Mouse (Mus musculus) myocyte (in vitro differentiated cells): ENCODE data around the gene Rps6kb2. TPM values are rescaled to one million over a fixed set of nuclear protein-coding genes. Genes with fewer than 3 reads are reported as not detected.
"Not testable (repeated sequence)": the region's sequence is repeated elsewhere in the genome, so short reads cannot be mapped to it uniquely, and the experiment has no call there.

Experiments
- H3K27me3 ChIP-seq: one replicate; pipeline ENCODE4 v1.6.1; 2011; ENCODE audit not compliant: control insufficient read depth, insufficient read depth, insufficient read length
- H3K36me3 ChIP-seq: one replicate; pipeline ENCODE4 v1.6.1; 2011; ENCODE audit not compliant: control insufficient read depth, insufficient read depth
- H3K4me2 ChIP-seq: one replicate; pipeline ENCODE4 v1.6.1; 2011; ENCODE audit warnings: low read depth, control low read depth
- H3K4me3 ChIP-seq: one replicate; pipeline ENCODE4 v1.5.1; 2011; ENCODE audit warnings: mild to moderate bottlenecking, control low read depth, moderate library complexity
- H3K79me2 ChIP-seq: one replicate; pipeline ENCODE4 v1.6.1; 2011; ENCODE audit not compliant: control insufficient read depth, insufficient read depth
- H3ac ChIP-seq: one replicate; pipeline ENCODE4 v1.6.1; 2011; ENCODE audit not compliant: control insufficient read depth, insufficient read length
- CEBPB ChIP-seq: IDR thresholded peaks from 2 replicates; pipeline ENCODE4 v1.6.1; 2011; ENCODE audit warnings: mild to moderate bottlenecking, moderate library complexity; ENCODE audit not compliant: poor library complexity, insufficient read depth, severe bottlenecking
- E2F4 ChIP-seq: IDR thresholded peaks from one replicate; pipeline ENCODE4 v1.6.1; 2011; ENCODE audit warnings: mild to moderate bottlenecking, control low read depth, moderate library complexity; ENCODE audit not compliant: insufficient read depth
- MAX ChIP-seq: IDR thresholded peaks from one replicate; pipeline ENCODE4 v1.6.1; 2011; ENCODE audit warnings: low read depth, mild to moderate bottlenecking, control low read depth
- MYOD1 ChIP-seq, 3 experiments: IDR thresholded peaks; one replicate each; pipeline ENCODE4 v1.6.1; 2011; ENCODE audit warnings: control low read depth in 2 of 3, low read depth in 2 of 3, mild to moderate bottlenecking in 2 of 3, moderate library complexity in 1 of 3; ENCODE audit not compliant: insufficient read length in 2 of 3, control insufficient read depth in 1 of 3
- MYOG ChIP-seq, 3 experiments: IDR thresholded peaks; one replicate each; pipeline ENCODE4 v1.6.1; 2011; ENCODE audit warnings: control low read depth in 2 of 3, low read depth in 2 of 3, mild to moderate bottlenecking in 2 of 3; ENCODE audit not compliant: insufficient read length in 2 of 3, control insufficient read depth in 1 of 3, insufficient read depth in 1 of 3
- POLR2A ChIP-seq: IDR thresholded peaks from one replicate; pipeline ENCODE4 v1.6.1; 2011; ENCODE audit warnings: low read depth, mild to moderate bottlenecking, control low read depth, moderate library complexity; ENCODE audit not compliant: insufficient read length
- POLR2AphosphoS2 ChIP-seq: IDR thresholded peaks from one replicate; pipeline ENCODE4 v1.6.1; 2011; ENCODE audit warnings: low read depth, control low read depth; ENCODE audit not compliant: insufficient read length
- REST ChIP-seq: IDR thresholded peaks from one replicate; pipeline ENCODE4 v1.6.1; 2011; ENCODE audit warnings: mild to moderate bottlenecking, control low read depth, moderate library complexity; ENCODE audit not compliant: insufficient read depth, insufficient read length
- SRF ChIP-seq: IDR thresholded peaks from one replicate; pipeline ENCODE4 v1.6.1; 2011; ENCODE audit warnings: low read depth; ENCODE audit not compliant: control insufficient read depth, insufficient read length
- TCF12 ChIP-seq: IDR thresholded peaks from one replicate; pipeline ENCODE4 v1.6.1; 2011; ENCODE audit warnings: mild to moderate bottlenecking, control low read depth; ENCODE audit not compliant: poor library complexity, insufficient read depth, severe bottlenecking
- TCF3 ChIP-seq: IDR thresholded peaks from one replicate; pipeline ENCODE4 v1.6.1; 2011; ENCODE audit warnings: low read depth, control low read depth; ENCODE audit not compliant: insufficient read length
- USF1 ChIP-seq: IDR thresholded peaks from one replicate; pipeline ENCODE4 v1.6.1; 2011; ENCODE audit warnings: low read depth, mild to moderate bottlenecking, control low read depth, moderate library complexity
- polyA plus RNA-seq: library from polyadenylated mRNA; unstranded; fragments of >200 nt; fragmentation: generic; extraction: Trizol; gene quantifications from one replicate; pipeline ENCODE4 v1.2.1, GENCODE M21; 2012; ENCODE audit warnings: missing spikeins

The Rps6kb2 gene
- polyA plus RNA-seq, 1 experiment: 42.0 TPM

DNA sequence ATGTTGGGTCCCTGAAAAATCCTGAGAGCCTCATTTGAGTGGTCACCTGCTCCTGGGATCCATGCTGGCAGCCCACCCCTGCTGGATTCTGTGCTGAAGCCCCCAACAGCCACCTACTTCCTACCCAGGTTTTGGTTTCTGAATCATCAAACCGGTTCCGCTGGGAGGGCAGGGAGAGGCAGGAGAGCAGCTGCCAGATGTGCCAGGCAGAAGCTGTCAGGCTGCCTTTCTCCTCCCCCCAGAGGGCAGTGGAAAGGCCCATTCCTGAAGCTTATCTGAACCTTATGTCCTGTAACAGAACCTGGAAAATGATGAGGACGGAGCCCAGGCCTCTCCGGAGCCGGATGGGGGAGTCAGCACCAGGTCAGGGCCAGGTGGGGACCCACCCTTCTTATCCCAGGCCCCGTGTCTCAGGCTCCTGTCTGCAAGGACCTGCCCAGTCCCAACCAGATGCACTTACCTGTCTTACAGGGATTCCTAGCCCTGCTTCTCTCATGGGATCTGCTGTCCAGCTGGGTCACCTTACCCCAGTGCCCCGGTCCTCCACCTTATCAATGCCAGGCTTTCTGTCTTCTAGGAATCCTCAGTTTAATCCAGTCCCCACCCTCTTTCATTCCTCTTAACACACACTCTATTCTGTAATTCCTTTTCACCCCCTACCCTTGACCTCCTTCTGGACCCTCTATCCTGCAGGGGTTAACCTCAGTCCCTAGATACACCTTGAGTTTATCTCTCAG lies 36.2 kb downstream of the Rps6kb2 start:
- TF ChIP-seq MYOG (IDR thresholded peaks at IDR 0.05; ENCODE audit: control insufficient read depth in 1 of 3, insufficient read depth in 1 of 3, insufficient read length in 2 of 3, low read depth in 2 of 3) (no peak), MYOD1 (IDR thresholded peaks at IDR 0.05; ENCODE audit: control insufficient read depth in 1 of 3, insufficient read length in 2 of 3, low read depth in 2 of 3) (peak in 2 of 3 experiments; percentile 52 to 56), E2F4 (no peak), SRF (no peak), TCF3 (no peak), REST (no peak)
- Histone ChIP-seq H3ac (peak overlapping the region; percentile 39), H3K36me3 (peaks cover 8% of the 10 kb centered on the region), H3K4me3 (peak overlapping the region; percentile 59), H3K79me2 (peaks cover 17% of the 10 kb centered on the region), H3K27me3 (no peaks in the 10 kb centered on the region), H3K4me2 (peak overlapping the region; percentile 90)

DNA sequence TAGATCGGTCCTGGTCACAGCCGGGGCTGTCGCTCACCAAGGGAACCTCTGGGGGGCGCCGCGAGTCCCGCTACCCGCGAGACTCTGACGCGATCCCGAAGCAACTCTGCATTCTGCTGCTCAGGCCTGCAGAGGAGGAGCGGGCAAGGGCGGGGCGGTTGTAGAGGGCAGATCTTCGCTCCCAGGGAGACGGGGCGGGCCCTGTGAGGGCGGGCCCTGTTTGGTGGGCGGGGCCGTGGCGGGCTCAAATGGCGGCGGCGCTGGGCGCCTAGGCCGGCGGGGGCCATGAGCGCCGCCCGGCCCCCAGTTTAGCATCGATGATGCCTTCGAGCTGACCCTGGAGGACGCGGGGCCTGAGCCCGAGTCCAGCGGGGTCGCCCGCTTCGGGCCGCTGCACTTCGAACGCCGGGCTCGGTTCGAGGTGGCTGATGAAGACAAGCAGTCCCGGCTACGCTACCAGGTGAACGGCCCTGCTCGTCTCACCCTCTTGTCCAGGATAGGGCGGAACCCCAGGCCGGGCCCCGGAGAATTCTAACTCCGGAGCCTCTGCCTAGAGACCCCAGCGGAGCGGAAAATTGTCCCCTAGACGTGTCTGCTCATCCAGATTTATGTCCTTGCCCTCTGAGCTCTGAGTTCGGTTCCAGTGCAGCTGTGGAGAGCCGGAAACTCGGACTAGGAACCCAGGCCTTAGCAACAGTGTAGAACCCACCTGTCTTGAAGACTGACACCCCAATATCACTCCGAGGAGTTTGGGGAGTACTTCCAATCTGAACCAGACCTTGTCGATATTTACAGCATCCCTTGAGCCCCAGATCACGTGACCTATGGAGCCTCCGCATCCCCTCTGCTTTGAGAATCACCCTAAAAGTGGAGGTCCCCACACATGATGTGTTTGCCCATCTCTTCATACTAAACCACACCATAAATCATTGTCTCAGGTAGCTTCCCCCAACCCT lies 37.1 kb downstream of the Rps6kb2 start, which contains the start of gene Aip:
Gene Aip (minus strand): TSS at position 118 of the 956 bp plus-strand sequence.
- TF ChIP-seq SRF (peak; percentile 75), POLR2A (peak; percentile 71), MYOD1 (IDR thresholded peaks at IDR 0.05; ENCODE audit: control insufficient read depth in 1 of 3, insufficient read length in 2 of 3, low read depth in 2 of 3) (no peak), MAX (no peak), USF1 (peak; percentile 95), TCF3 (no peak), POLR2AphosphoS2 (peak; percentile 47), CEBPB (no peak), E2F4 (peak; percentile 24), MYOG (IDR thresholded peaks at IDR 0.05; ENCODE audit: control insufficient read depth in 1 of 3, insufficient read depth in 1 of 3, insufficient read length in 2 of 3, low read depth in 2 of 3) (peak in 1 of 3 experiments; percentile 55)

GRCm38 (mm10) chr19:4125268-4125667 lies 37.9 kb downstream of the Rps6kb2 start:
- not testable (repeated sequence) for H3K27me3 ChIP-seq, H3K36me3 ChIP-seq
- Histone ChIP-seq H3K79me2 (peaks cover 23% of the 10 kb centered on the region), H3K4me2 (peak overlapping the region; percentile 81), H3K4me3 (peak overlapping the region; percentile 59), H3ac (peak overlapping the region; percentile 39)

More for the DNA sequence above, 37.1 kb downstream of the Rps6kb2 start, which contains the start of gene Aip:
- Histone ChIP-seq H3K79me2 (peaks cover 17% of the 10 kb centered on the region), H3K4me2 (peak within 1 kb of the TSS; percentile 90), H3K4me3 (peak within 1 kb of the TSS; percentile 59), H3ac (peak within 1 kb of the TSS; percentile 39), H3K36me3 (peaks cover 6% of the 10 kb centered on the region), H3K27me3 (no peaks in the 10 kb centered on the region)

GRCm38 (mm10) chr19:4124432-4124831 lies 38.7 kb downstream of the Rps6kb2 start:
- H3K36me3 ChIP-seq: peaks cover under 1% of the 10 kb centered on the region
- H3ac ChIP-seq: no peak overlapping the region
- H3K79me2 ChIP-seq: peaks cover 31% of the 10 kb centered on the region
- H3K4me2 ChIP-seq: no peak overlapping the region
- TF ChIP-seq REST: no peak
- no peak overlapping the region for H3K4me3 ChIP-seq
- H3K27me3 ChIP-seq: no peaks in the 10 kb centered on the region

GRCm38 (mm10) chr19:4122411-4123370 lies 40.5 kb downstream of the Rps6kb2 start:
- no peaks in the 10 kb centered on the region for H3K36me3 ChIP-seq
- H3K4me2 ChIP-seq: no peak overlapping the region
- TF ChIP-seq MYOG (IDR thresholded peaks at IDR 0.05; ENCODE audit: control insufficient read depth in 1 of 3, insufficient read depth in 1 of 3, insufficient read length in 2 of 3, low read depth in 2 of 3) (no peak), MAX (no peak), SRF (no peak), CEBPB (no peak), TCF12 (no peak), REST (no peak), E2F4 (no peak), POLR2AphosphoS2 (no peak), USF1 (no peak), TCF3 (no peak), POLR2A (no peak), MYOD1 (IDR thresholded peaks at IDR 0.05; ENCODE audit: control insufficient read depth in 1 of 3, insufficient read length in 2 of 3, low read depth in 2 of 3) (no peak)
- peaks cover 29% of the 10 kb centered on the region for H3K79me2 ChIP-seq
- H3K27me3 ChIP-seq: no peaks in the 10 kb centered on the region
- no peak overlapping the region for H3K4me3 ChIP-seq
- no peak overlapping the region for H3ac ChIP-seq

DNA sequence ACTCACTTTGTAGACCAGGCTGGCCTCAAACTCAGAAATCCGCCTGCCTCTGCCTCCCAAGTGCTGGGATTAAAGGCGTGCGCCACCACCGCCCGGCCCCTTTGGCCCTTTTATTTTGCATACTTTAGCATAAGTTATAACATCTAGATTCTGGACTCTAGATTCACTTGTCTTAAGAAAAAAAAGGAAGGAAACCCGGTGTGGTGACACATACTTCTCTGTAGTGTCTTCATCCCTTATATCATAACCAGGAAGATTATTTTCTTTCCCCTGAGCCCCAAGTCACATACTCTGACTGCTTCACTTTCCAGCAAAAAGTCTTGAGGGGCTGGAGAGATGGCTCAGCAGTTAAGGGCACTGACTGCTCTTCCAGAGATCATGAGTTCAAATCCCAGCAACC lies 41.3 kb downstream of the Rps6kb2 start:
- Histone ChIP-seq H3K4me3 (peak overlapping the region; percentile 33), H3K79me2 (peaks cover 24% of the 10 kb centered on the region), H3K4me2 (peak overlapping the region; percentile 36)
- not testable (repeated sequence) for H3K36me3 ChIP-seq, H3ac ChIP-seq, H3K27me3 ChIP-seq
